Mouse (Mus musculus) intestine, postnatal 0 days (tissue): ENCODE measurements around the gene Clec4n. TPM values are rescaled to one million over a fixed set of nuclear protein-coding genes. Genes with fewer than 3 reads are reported as not detected.
A peak's percentile ranks its signal among the peaks of the same experiment; 100 is the strongest.
"Not testable (repeated sequence)": the region's sequence is repeated elsewhere in the genome, so short reads cannot be mapped to it uniquely, and the experiment has no call there.

Experiments
- ATAC-seq: fragments of 200-750 bp; cut with Nextera tagmentation; 2 replicates; pipeline ENCODE4 v1.8.0; 2017; ENCODE audit warnings: mild to moderate bottlenecking, moderate TSS enrichment, moderate library complexity
- H3K27ac ChIP-seq: fragments of 300-500 bp; sonication (generic); 2 replicates; pipeline ENCODE4 v1.5.1; 2014; ENCODE audit warnings: mild to moderate bottlenecking, low read depth, low read length, moderate library complexity
- H3K27me3 ChIP-seq: fragments of 300-500 bp; sonication (generic); replicated peaks from 2 replicates; pipeline ENCODE4 v1.6.1; 2014; ENCODE audit warnings: low read length, mixed read lengths; ENCODE audit not compliant: control insufficient read depth, insufficient read depth
- H3K36me3 ChIP-seq: fragments of 300-500 bp; sonication (generic); 2 replicates; pipeline ENCODE4 v1.6.1; 2014; ENCODE audit warnings: mild to moderate bottlenecking, moderate library complexity; ENCODE audit not compliant: control insufficient read depth, insufficient read depth
- H3K4me1 ChIP-seq: fragments of 300-500 bp; sonication (generic); replicated peaks from 2 replicates; pipeline ENCODE4 v1.6.1; 2014; ENCODE audit warnings: antibody characterized with exemption, low read length, mixed read lengths; ENCODE audit not compliant: control insufficient read depth, insufficient read depth
- H3K4me2 ChIP-seq: fragments of 300-500 bp; sonication (generic); replicated peaks from 2 replicates; pipeline ENCODE4 v1.6.1; 2014; ENCODE audit warnings: low read depth, mild to moderate bottlenecking, moderate library complexity
- H3K4me3 ChIP-seq: fragments of 300-500 bp; sonication (generic); 2 replicates; pipeline ENCODE4 v1.5.1; 2014; ENCODE audit warnings: low read depth, low read length
- H3K9ac ChIP-seq: fragments of 300-500 bp; sonication (generic); 2 replicates; pipeline ENCODE4 v1.6.1; 2014; ENCODE audit warnings: mild to moderate bottlenecking, low read depth, low read length
- H3K9me3 ChIP-seq: fragments of 300-500 bp; sonication (generic); 2 replicates; pipeline ENCODE4 v1.6.1; 2016; ENCODE audit warnings: mixed run types; ENCODE audit not compliant: control insufficient read depth
- CTCF ChIP-seq: sonication (generic); IDR thresholded peaks from 2 replicates; pipeline ENCODE4 v1.5.1; 2016; ENCODE audit warnings: low read depth, mild to moderate bottlenecking, control low read depth, antibody characterized with exemption, moderate library complexity
- WGBS: fragments of 180-500 bp; shearing (Covaris S2); extraction: QIAGEN DNeasy Blood & Tissue Kit; methylation state at CpG from one replicate; pipeline ENCODE4 v1.1.7; 2014; 5-methylcytosine and 5-hydroxymethylcytosine counted together
- polyA plus RNA-seq: library from polyadenylated mRNA; unstranded; fragments of >200 nt; fragmentation: Nextera tagmentation; extraction: Ambion mirVana; gene quantifications from 2 replicates; pipeline ENCODE4 v1.2.1, GENCODE M21; 2015

The Clec4n gene
- polyA plus RNA-seq: 4.7 and 6.4 TPM in 2 replicates

DNA sequence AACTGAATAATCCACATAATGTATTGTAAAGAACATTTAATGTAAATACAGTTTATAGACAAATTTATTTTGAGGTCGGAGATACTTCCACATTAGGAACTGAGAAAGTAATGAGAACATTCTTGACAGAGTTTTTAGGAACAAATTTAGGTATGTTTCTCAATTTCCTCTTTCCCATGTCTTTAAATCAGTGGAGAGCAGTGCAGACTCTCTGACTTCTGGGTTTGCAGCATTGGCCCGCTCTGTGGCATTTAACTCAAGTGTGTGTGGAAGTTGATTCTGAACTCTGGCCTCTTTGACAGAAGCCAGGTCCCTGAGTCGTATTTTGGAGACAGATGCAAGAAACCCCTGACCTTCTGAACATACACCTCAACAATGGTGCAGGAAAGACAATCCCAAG lies at the start of gene Clec4n:
Gene Clec4n (plus strand): TSS at position 200 of the 400 bp plus-strand sequence.
- H3K27me3 ChIP-seq: no peaks in the 10 kb centered on the region
- no peak within 1 kb of the TSS for H3K4me2 ChIP-seq
- H3K9me3 ChIP-seq: no peaks in the 10 kb centered on the region
- no peaks in the 10 kb centered on the region for H3K4me1 ChIP-seq
- H3K27ac ChIP-seq: no peak within 1 kb of the TSS
- ATAC-seq: no peak
- no peaks in the 10 kb centered on the region for H3K36me3 ChIP-seq
- no peak within 1 kb of the TSS for H3K9ac ChIP-seq
- no peak for TF ChIP-seq CTCF
- 46% methylated on average over 3 of the region's 3 CpGs for WGBS
- no peak within 1 kb of the TSS for H3K4me3 ChIP-seq

DNA sequence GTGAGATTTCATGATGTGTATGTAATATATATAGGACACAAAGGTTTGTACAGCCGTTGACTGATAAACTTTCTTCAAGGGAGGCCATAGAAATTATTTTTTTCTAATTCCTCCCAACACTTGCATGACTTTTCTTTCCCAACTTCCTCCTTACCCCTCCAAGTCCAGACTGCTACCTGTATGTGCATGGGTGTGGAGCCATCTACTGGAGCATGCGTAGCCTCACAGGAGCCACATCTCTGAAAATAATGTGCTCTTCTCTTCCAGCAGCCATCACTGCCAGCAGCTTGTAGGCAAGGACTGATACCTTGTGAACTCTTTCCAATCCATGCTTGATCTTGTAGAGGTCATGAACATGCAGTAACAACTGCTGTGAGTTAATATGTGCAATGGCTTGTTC lies 44.8 kb upstream of the Clec4n start:
- TF ChIP-seq CTCF: peak; percentile 35
- not testable (repeated sequence) for H3K4me3 ChIP-seq, H3K4me2 ChIP-seq, H3K9me3 ChIP-seq, H3K27me3 ChIP-seq, H3K9ac ChIP-seq, H3K36me3 ChIP-seq, H3K4me1 ChIP-seq, ATAC-seq, H3K27ac ChIP-seq
- 57% methylated on average over 2 of the region's 2 CpGs for WGBS

- no peak overlapping the region for H3K4me2 ChIP-seq
- H3K36me3 ChIP-seq: no peaks in the 10 kb centered on the region
- no peak for ATAC-seq
- H3K9ac ChIP-seq: no peak overlapping the region
- H3K27ac ChIP-seq: no peak overlapping the region
- TF ChIP-seq CTCF: no peak
- H3K9me3 ChIP-seq: 0 out of 2 replicates have a peak, but pooled peaks cover 4% of the 10 kb centered on the region
- no peaks in the 10 kb centered on the region for H3K4me1 ChIP-seq
- 86% methylated on average over 1 of the region's 1 CpGs for WGBS
- no peak overlapping the region for H3K4me3 ChIP-seq
- H3K27me3 ChIP-seq: no peaks in the 10 kb centered on the region
Observed at GRCm38 (mm10) chr6:123207187-123208076, 22.2 kb upstream of the Clec4n start.

DNA sequence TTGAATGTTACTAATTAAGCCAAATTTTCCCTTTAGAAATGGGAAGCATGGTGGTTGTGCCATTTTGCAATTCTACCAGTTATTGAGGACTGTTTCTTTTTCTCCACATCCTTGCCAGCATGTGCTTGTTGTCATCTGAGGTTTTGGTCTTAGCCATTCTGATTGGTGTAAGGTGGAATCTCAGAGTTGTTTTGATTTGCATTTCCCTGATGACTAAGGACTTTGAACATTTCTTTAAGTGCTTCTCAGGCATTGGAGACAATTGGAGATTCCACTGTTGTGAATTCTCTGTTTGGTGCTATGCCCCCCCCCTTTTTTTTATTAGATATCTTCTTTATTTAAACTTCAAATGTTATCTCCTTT lies 21.6 kb upstream of the Clec4n start:
- H3K36me3 ChIP-seq, H3K9ac ChIP-seq, H3K27me3 ChIP-seq, H3K9me3 ChIP-seq, H3K27ac ChIP-seq, ATAC-seq, H3K4me1 ChIP-seq, H3K4me3 ChIP-seq, H3K4me2 ChIP-seq: not testable (repeated sequence)

GRCm38 (mm10) chr6:123211726-123212125 lies 17.9 kb upstream of the Clec4n start:
- Histone ChIP-seq H3K36me3 (no peaks in the 10 kb centered on the region), H3K27me3 (no peaks in the 10 kb centered on the region), H3K4me3 (no peak overlapping the region), H3K9ac (no peak overlapping the region), H3K27ac (no peak overlapping the region), H3K9me3 (0 out of 2 replicates have a peak, but pooled peaks cover 4% of the 10 kb centered on the region), H3K4me2 (no peak overlapping the region), H3K4me1 (no peaks in the 10 kb centered on the region)
- 60% methylated on average over 1 of the region's 1 CpGs for WGBS
- no peak for ATAC-seq
- TF ChIP-seq CTCF: no peak

- ATAC-seq: no peak
- H3K36me3 ChIP-seq: no peaks in the 10 kb centered on the region
- TF ChIP-seq CTCF: no peak
- no peak overlapping the region for H3K4me2 ChIP-seq
- 52% methylated on average over 2 of the region's 2 CpGs for WGBS
- no peak overlapping the region for H3K27ac ChIP-seq
- H3K9ac ChIP-seq: no peak overlapping the region
- no peaks in the 10 kb centered on the region for H3K9me3 ChIP-seq
- no peak overlapping the region for H3K4me3 ChIP-seq
- no peaks in the 10 kb centered on the region for H3K4me1 ChIP-seq
- H3K27me3 ChIP-seq: no peaks in the 10 kb centered on the region
Observed at GRCm38 (mm10) chr6:123227519-123228166, 2.0 kb upstream of the Clec4n start.
